Mouse (Mus musculus): ENCODE results near the gene Ruvbl2. TPM values are rescaled to one million over a fixed set of nuclear protein-coding genes. Genes with fewer than 3 reads are reported as not detected.
"Not testable (repeated sequence)": the region's sequence is repeated elsewhere in the genome, so short reads cannot be mapped to it uniquely, and the experiment has no call there.

Ruvbl2 gene
- 137 and 147 TPM in 2 replicates for polyA plus RNA-seq (2015; fragmentation: Nextera tagmentation; extraction: Ambion mirVana)

DNA sequence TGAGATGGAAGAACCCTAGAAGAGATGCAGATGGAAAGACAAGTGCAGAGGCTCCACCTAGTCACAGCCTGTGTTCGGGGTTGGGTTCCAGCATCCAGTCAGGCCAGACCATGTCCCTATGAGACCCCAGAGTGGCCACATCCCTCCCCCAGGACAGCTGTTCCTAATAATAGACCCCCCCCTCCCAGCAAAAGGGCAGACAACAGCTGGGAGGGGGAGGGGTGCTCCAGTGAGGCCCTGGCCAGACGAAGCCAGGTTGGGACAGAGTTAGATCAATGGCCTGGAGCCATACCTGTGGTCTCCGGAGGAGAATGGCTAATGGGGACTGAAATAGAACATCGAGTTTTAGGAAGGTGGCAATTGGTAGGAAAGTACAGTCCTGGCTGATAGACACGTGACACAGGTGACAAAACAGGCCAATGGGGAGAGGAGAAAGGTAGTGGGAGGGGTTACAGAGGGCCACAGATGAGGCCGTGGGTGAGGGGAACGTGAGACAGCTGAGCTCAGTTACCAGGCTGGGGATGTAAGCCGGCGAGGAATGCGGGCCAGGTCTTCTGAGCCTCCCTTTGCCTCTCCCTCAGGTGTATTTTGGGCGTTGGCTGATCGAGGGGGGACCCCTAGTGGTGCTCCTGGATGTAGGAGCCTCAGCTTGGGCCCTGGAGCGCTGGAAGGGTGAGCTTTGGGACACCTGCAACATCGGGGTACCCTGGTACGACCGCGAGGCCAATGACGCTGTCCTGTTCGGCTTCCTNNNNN is at the start of gene Ruvbl2:
Ruvbl2 (minus strand) TSS at position 576 of the 756 bp plus-strand sequence.
- WGBS, result 18% methylated on average over 19 of the region's 19 CpGs
- Histone ChIP-seq H3K9ac (replicated peaks; ENCODE audit: low read depth, low read length) (no peak within 1 kb of the TSS), H3K9me3 (ENCODE audit: control insufficient read depth, low read length) (no peaks in the 10 kb centered on the region), H3K27me3 (replicated peaks; ENCODE audit: control insufficient read depth, insufficient read depth, low read length) (no peaks in the 10 kb centered on the region), H3K4me2 (ENCODE audit: low read length) (no peak within 1 kb of the TSS), H3K4me1 (replicated peaks; ENCODE audit: control insufficient read depth, insufficient read depth, low read length) (peaks cover 25% of the 10 kb centered on the region), H3K27ac (ENCODE audit: low read length) (no peak within 1 kb of the TSS), H3K36me3 (ENCODE audit: control insufficient read depth, insufficient read depth) (no peaks in the 10 kb centered on the region), H3K4me3 (replicated peaks; ENCODE audit: low read length) (no peak within 1 kb of the TSS)
- ATAC-seq, result no peak

DNA sequence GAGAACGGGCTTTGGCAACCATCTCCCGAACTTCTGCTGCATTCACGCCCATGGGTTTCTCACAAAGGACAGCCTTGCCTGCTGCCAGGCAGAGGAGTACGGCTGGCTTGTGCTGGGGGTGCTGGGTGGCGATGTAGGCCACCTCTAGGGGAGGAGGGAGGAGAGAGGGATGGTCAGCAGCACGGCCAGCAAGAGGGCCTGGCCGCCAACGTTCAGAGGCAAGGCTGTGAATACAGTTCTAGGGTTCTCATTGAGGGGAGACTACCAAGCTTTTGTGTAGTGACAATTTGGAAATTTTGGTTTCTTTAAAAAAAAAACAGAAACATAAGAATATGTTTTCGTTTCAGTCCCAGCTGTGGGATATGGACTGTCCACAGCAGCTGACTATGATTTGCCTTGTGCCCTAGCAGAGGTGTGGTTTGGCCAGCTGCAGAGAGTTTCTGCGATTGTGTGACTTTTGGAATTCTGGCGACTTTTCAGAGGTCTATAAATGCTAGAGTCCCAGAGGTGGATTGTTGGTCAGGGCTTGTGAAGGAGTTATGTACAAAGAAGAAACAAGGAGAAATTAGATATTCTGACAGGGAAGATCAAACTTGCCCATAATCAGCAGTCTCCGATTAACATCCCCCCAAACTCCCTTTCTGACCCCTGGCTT is 49.0 kb upstream of the Ruvbl2 start, which contains the start of gene Gm45808:
Gm45808 (minus strand) TSS at position 51 of the 655 bp plus-strand sequence.
- no peak for ATAC-seq
- H3K36me3 ChIP-seq (ENCODE audit: control insufficient read depth, insufficient read depth), result no peaks in the 10 kb centered on the region
- no peaks in the 10 kb centered on the region for H3K9me3 ChIP-seq (ENCODE audit: control insufficient read depth, low read length)
- 74% methylated on average over 12 of the region's 12 CpGs for WGBS
- H3K27ac ChIP-seq (ENCODE audit: low read length), result no peak within 1 kb of the TSS
- peaks cover 13% of the 10 kb centered on the region for H3K4me1 ChIP-seq (replicated peaks; ENCODE audit: control insufficient read depth, insufficient read depth, low read length)
- no peak within 1 kb of the TSS for H3K4me2 ChIP-seq (ENCODE audit: low read length)
- no peak within 1 kb of the TSS for H3K9ac ChIP-seq (replicated peaks; ENCODE audit: low read depth, low read length)
- H3K4me3 ChIP-seq (replicated peaks; ENCODE audit: low read length), result no peak within 1 kb of the TSS
- H3K27me3 ChIP-seq (replicated peaks; ENCODE audit: control insufficient read depth, insufficient read depth, low read length), result no peaks in the 10 kb centered on the region

GRCm38 (mm10) chr7:45486158-45486557 is 48.3 kb upstream of the Ruvbl2 start:
- H3K4me1 ChIP-seq (replicated peaks; ENCODE audit: control insufficient read depth, insufficient read depth, low read length), result peaks cover 13% of the 10 kb centered on the region
- H3K27ac ChIP-seq (ENCODE audit: low read length), result no peak overlapping the region
- H3K9ac ChIP-seq (replicated peaks; ENCODE audit: low read depth, low read length), result no peak overlapping the region
- H3K4me3 ChIP-seq (replicated peaks; ENCODE audit: low read length), result no peak overlapping the region
- no peaks in the 10 kb centered on the region for H3K27me3 ChIP-seq (replicated peaks; ENCODE audit: control insufficient read depth, insufficient read depth, low read length)
- 79% methylated on average over 7 of the region's 7 CpGs for WGBS
- H3K9me3 ChIP-seq (ENCODE audit: control insufficient read depth, low read length), result no peaks in the 10 kb centered on the region
- no peak for ATAC-seq
- no peak overlapping the region for H3K4me2 ChIP-seq (ENCODE audit: low read length)
- no peaks in the 10 kb centered on the region for H3K36me3 ChIP-seq (ENCODE audit: control insufficient read depth, insufficient read depth)

GRCm38 (mm10) chr7:45484985-45485384 is 47.1 kb upstream of the Ruvbl2 start:
- not testable (repeated sequence) for H3K9me3 ChIP-seq (ENCODE audit: control insufficient read depth, low read length); H3K27ac ChIP-seq (ENCODE audit: low read length); H3K9ac ChIP-seq (replicated peaks; ENCODE audit: low read depth, low read length); H3K4me2 ChIP-seq (ENCODE audit: low read length); ATAC-seq; H3K4me3 ChIP-seq (replicated peaks; ENCODE audit: low read length); H3K36me3 ChIP-seq (ENCODE audit: control insufficient read depth, insufficient read depth); H3K27me3 ChIP-seq (replicated peaks; ENCODE audit: control insufficient read depth, insufficient read depth, low read length)
- 97% methylated on average over 5 of the region's 5 CpGs for WGBS
- H3K4me1 ChIP-seq (replicated peaks; ENCODE audit: control insufficient read depth, insufficient read depth, low read length), result peaks cover 13% of the 10 kb centered on the region

GRCm38 (mm10) chr7:45482166-45482565 is 44.3 kb upstream of the Ruvbl2 start:
- H3K4me3 ChIP-seq (replicated peaks; ENCODE audit: low read length), result no peak overlapping the region
- H3K9me3 ChIP-seq (ENCODE audit: control insufficient read depth, low read length), result no peaks in the 10 kb centered on the region
- WGBS, result 92% methylated on average over 1 of the region's 1 CpGs
- H3K9ac ChIP-seq (replicated peaks; ENCODE audit: low read depth, low read length), result no peak overlapping the region
- no peaks in the 10 kb centered on the region for H3K36me3 ChIP-seq (ENCODE audit: control insufficient read depth, insufficient read depth)
- no peaks in the 10 kb centered on the region for H3K4me1 ChIP-seq (replicated peaks; ENCODE audit: control insufficient read depth, insufficient read depth, low read length)
- no peak for ATAC-seq
- H3K4me2 ChIP-seq (ENCODE audit: low read length), result no peak overlapping the region
- H3K27me3 ChIP-seq (replicated peaks; ENCODE audit: control insufficient read depth, insufficient read depth, low read length), result no peaks in the 10 kb centered on the region
- no peak overlapping the region for H3K27ac ChIP-seq (ENCODE audit: low read length)

DNA sequence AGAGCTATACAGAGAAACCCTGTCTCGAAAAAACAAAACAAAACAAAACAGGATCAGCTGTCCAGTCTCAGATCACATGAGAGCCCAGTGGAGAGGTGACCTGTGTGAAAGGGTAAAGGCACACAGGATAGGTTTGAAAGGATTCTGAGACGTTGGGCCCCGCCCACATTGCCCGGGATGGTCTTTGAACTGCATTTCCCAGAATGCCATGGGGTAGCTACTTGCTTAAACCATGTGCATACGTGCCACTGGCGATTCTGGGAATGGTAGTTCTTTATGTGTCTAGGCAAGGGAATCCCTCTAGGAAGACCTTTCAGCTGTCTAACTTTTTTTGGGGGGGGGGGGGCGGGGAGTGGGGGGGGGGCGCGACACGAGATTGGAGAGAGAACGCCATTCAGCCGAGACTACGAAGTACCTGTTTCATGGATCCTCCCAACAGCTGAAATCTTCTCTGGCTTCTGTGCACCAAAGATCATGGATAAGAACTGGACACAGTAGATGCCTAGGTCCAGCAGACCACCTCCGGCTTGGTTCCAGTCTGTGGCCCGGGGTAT is 43.6 kb upstream of the Ruvbl2 start, which contains the start of gene Tulp2:
Tulp2 (plus strand) TSS at position 504 of the 554 bp plus-strand sequence.
- Histone ChIP-seq H3K4me1 (replicated peaks; ENCODE audit: control insufficient read depth, insufficient read depth, low read length) (no peaks in the 10 kb centered on the region), H3K9ac (replicated peaks; ENCODE audit: low read depth, low read length) (no peak within 1 kb of the TSS), H3K4me3 (replicated peaks; ENCODE audit: low read length) (no peak within 1 kb of the TSS), H3K27ac (ENCODE audit: low read length) (no peak within 1 kb of the TSS), H3K9me3 (ENCODE audit: control insufficient read depth, low read length) (no peaks in the 10 kb centered on the region), H3K27me3 (replicated peaks; ENCODE audit: control insufficient read depth, insufficient read depth, low read length) (no peaks in the 10 kb centered on the region), H3K36me3 (ENCODE audit: control insufficient read depth, insufficient read depth) (no peaks in the 10 kb centered on the region), H3K4me2 (ENCODE audit: low read length) (no peak within 1 kb of the TSS)
- WGBS, result 55% methylated on average over 15 of the region's 15 CpGs
- peak; percentile 93 for ATAC-seq

DNA sequence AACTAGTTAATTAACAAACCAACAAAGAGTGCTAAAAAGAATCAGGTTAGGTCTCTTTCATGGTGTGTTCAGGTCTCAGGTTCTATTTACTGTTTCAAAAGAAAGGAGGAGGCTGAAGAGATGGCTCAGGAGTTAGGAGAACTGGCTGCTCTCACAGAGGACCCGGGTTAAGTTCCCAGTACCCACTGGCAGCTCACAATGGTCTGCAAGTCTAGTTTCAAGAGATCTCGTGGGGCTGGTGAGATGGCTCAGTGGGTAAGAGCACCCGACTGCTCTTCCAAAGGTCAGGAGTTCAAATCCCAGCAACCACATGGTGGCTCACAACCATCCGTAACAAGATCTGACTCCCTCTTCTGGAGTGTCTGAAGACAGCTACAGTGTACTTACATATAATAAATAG is 42.4 kb upstream of the Ruvbl2 start:
- H3K9ac ChIP-seq (replicated peaks; ENCODE audit: low read depth, low read length); H3K4me3 ChIP-seq (replicated peaks; ENCODE audit: low read length); H3K4me2 ChIP-seq (ENCODE audit: low read length); H3K4me1 ChIP-seq (replicated peaks; ENCODE audit: control insufficient read depth, insufficient read depth, low read length); H3K27me3 ChIP-seq (replicated peaks; ENCODE audit: control insufficient read depth, insufficient read depth, low read length); H3K36me3 ChIP-seq (ENCODE audit: control insufficient read depth, insufficient read depth); ATAC-seq; H3K27ac ChIP-seq (ENCODE audit: low read length); H3K9me3 ChIP-seq (ENCODE audit: control insufficient read depth, low read length): not testable (repeated sequence)
- 78% methylated on average over 3 of the region's 4 CpGs for WGBS

DNA sequence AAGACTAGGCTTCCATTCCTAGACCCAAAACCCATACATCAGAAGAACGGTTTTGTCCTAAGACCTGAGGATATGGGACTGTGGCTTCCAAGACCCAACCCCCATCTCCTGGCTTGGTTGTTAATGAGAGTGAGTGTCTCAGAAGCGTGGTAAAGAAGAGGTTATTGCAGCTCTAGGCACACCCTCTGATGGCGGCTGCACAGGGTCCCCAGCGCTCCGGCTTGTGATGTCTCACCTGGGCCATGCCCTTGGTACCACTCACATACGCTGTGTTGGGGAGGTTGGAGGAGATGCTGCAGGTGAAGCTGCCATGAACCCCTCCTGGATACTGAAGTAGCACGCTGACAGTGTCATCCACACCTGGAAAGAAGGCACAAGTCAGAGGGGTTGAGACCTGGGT is 40.9 kb upstream of the Ruvbl2 start:
- H3K4me2 ChIP-seq (ENCODE audit: low read length), result no peak overlapping the region
- no peak for ATAC-seq
- WGBS, result 95% methylated on average over 7 of the region's 7 CpGs

DNA sequence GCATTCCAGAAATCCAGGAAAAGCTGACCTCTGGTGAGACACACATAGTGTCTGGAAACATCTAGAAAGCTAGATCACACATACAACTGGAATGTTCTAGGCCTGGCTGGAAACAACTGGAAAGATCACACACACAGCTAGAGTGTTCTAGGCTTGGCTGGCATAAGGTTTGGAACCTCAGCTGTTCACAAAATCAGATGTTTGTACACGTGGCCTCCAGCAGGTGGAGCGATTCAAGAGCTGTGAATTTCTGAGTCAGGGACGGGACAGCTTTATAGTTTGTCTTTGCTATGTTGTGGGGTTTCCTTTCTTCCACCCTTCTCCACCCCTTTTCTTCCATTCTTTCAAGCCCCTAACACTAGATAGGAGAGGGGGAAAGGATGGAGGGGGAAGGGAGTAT is 39.1 kb upstream of the Ruvbl2 start:
- no peak overlapping the region for H3K4me3 ChIP-seq (replicated peaks; ENCODE audit: low read length)
- ATAC-seq, result no peak; the same call in 1 of the 2 replicates
- no peak overlapping the region for H3K4me2 ChIP-seq (ENCODE audit: low read length)
- H3K9me3 ChIP-seq (ENCODE audit: control insufficient read depth, low read length), result no peaks in the 10 kb centered on the region
- no peak overlapping the region for H3K9ac ChIP-seq (replicated peaks; ENCODE audit: low read depth, low read length)
- no peaks in the 10 kb centered on the region for H3K36me3 ChIP-seq (ENCODE audit: control insufficient read depth, insufficient read depth)
- H3K4me1 ChIP-seq (replicated peaks; ENCODE audit: control insufficient read depth, insufficient read depth, low read length), result no peaks in the 10 kb centered on the region
- no peaks in the 10 kb centered on the region for H3K27me3 ChIP-seq (replicated peaks; ENCODE audit: control insufficient read depth, insufficient read depth, low read length)
- H3K27ac ChIP-seq (ENCODE audit: low read length), result no peak overlapping the region
- WGBS, result 17% methylated on average over 3 of the region's 3 CpGs

More for the DNA sequence above, 40.9 kb upstream of the Ruvbl2 start:
- H3K4me3 ChIP-seq (replicated peaks; ENCODE audit: low read length), result no peak overlapping the region
- H3K9ac ChIP-seq (replicated peaks; ENCODE audit: low read depth, low read length), result no peak overlapping the region
- H3K4me1 ChIP-seq (replicated peaks; ENCODE audit: control insufficient read depth, insufficient read depth, low read length), result no peaks in the 10 kb centered on the region
- no peaks in the 10 kb centered on the region for H3K36me3 ChIP-seq (ENCODE audit: control insufficient read depth, insufficient read depth)
- H3K27me3 ChIP-seq (replicated peaks; ENCODE audit: control insufficient read depth, insufficient read depth, low read length), result no peaks in the 10 kb centered on the region
- no peak overlapping the region for H3K27ac ChIP-seq (ENCODE audit: low read length)
- H3K9me3 ChIP-seq (ENCODE audit: control insufficient read depth, low read length), result no peaks in the 10 kb centered on the region
